Mouse (Mus musculus): Measurements from ENCODE around the gene Gm38431.
"Not testable (repeated sequence)": the region's sequence is repeated elsewhere in the genome, so short reads cannot be mapped to it uniquely, and the experiment has no call there.

Gm38431 gene

DNA sequence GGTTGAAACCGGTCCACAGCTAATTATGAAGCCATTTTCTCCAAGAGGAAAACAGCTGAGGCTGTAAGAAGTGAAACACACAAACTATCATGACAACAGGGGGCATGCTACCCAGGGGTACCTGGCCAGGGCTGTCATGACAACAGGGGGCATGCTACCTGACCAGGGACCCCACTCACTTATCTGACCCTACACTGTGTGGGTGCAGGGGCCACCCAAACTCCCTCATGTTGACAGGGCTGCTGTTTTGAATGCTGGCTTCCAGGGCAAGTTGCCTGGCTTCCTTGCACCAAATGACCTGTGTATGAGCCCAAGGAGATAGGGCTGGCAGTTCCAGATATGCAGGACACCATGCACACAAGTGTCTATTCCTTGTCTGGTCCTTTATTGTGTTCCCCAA lies 1.3 kb downstream of the Gm38431 start:
- DNase-seq (ENCODE audit: low read depth, low spot score): no peak
- no peaks in the 10 kb centered on the region for H3K27me3 ChIP-seq (ENCODE audit: control insufficient read depth, insufficient read depth, low read length, poor library complexity, severe bottlenecking)
- peaks cover 2% of the 10 kb centered on the region; the same call in 1 of the 2 replicates for H3K36me3 ChIP-seq (ENCODE audit: control insufficient read depth, insufficient read depth, low read length, poor library complexity, severe bottlenecking)

DNA sequence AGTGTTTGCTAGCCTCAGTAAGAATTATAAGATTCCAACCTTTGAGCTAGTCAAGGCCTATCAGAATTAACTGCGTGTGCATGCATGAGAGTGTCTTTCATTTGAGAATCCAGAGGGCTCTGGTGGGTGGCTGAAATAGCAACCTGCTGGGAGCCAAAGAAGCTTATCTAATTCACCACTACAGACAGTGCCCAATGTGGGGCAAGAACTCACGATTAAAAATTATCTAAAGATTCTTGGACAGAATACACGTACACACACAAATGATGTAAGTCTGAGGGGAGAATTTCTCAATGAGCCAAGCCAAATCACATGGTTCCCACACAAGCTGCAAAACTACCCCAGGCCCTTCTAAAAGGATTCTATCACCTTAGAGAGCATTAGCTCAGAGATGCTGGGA lies 8.5 kb downstream of the Gm38431 start:
- peaks cover 18% of the 10 kb centered on the region for H3K36me3 ChIP-seq (ENCODE audit: control insufficient read depth, insufficient read depth, low read length, poor library complexity, severe bottlenecking)
- H3K27me3 ChIP-seq (ENCODE audit: control insufficient read depth, insufficient read depth, low read length, poor library complexity, severe bottlenecking): no peaks in the 10 kb centered on the region
- DNase-seq (ENCODE audit: low read depth, low spot score): no peak

DNA sequence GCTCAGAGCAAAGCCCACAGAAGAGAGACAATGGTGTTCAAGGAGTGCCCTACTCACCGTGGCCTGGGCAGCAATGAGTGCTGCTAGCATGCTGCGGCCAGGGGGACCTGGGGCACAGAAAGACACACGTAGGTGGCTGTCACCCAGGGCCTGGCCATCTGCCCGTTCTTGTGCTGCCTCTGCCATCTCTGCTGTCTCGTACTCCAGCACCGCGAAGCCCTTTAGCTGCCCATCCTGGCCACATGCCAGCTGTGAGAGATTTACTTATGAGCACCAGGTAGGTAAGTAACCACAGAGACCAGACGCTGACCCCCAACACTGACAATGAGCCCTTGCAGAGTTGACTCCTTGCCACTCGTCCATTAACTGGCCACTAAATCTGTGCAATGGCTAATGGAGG lies 10.7 kb downstream of the Gm38431 start:
- DNase-seq (ENCODE audit: low read depth, low spot score): no peak
- H3K27me3 ChIP-seq (ENCODE audit: control insufficient read depth, insufficient read depth, low read length, poor library complexity, severe bottlenecking): no peaks in the 10 kb centered on the region
- peaks cover 18% of the 10 kb centered on the region for H3K36me3 ChIP-seq (ENCODE audit: control insufficient read depth, insufficient read depth, low read length, poor library complexity, severe bottlenecking)

DNA sequence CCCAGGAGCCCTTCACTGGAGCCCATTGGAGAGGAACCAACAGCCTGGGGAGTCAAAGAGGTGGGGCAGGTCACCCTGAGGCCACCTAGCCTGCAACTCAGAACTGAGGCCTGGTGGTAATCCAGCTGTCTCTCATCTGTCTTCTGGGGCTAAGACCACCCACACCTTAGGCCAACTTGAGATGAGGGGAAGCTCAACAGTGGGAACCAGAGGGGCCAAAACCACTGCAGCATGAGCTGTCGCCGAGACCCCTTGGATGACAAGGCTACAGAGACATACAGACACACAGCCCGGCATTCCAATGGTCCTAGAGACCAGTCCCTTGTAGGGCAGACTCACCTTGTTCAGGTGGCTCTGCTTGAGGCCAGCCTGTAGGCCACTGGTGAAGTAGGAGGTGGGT lies 16.2 kb downstream of the Gm38431 start:
- DNase-seq (ENCODE audit: low read depth, low spot score): no peak
- no peaks in the 10 kb centered on the region for H3K27me3 ChIP-seq (ENCODE audit: control insufficient read depth, insufficient read depth, low read length, poor library complexity, severe bottlenecking)
- peaks cover 11% of the 10 kb centered on the region for H3K36me3 ChIP-seq (ENCODE audit: control insufficient read depth, insufficient read depth, low read length, poor library complexity, severe bottlenecking)

DNA sequence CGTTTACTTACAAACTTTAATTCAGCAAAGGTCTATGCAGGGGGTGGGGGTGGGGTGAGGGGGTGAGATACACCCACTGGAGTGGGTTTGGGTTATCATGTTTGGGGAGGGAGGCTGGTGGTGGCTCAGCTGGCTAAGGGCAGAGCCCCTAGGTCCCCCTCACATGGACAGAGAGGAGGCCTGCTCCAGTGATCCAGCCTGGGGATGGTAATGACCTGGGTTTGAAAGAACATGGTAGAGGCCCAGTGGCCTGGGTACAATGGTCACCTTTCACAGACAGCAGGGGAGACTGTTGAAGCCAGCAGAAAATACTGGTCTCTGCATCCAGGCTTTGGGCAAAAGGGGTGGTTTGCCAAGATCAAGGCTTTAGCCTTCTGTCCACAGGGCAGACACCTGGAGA lies 17.6 kb downstream of the Gm38431 start:
- H3K27me3 ChIP-seq (ENCODE audit: control insufficient read depth, insufficient read depth, low read length, poor library complexity, severe bottlenecking): no peaks in the 10 kb centered on the region
- DNase-seq (ENCODE audit: low read depth, low spot score): no peak
- peaks cover 2% of the 10 kb centered on the region for H3K36me3 ChIP-seq (ENCODE audit: control insufficient read depth, insufficient read depth, low read length, poor library complexity, severe bottlenecking)

DNA sequence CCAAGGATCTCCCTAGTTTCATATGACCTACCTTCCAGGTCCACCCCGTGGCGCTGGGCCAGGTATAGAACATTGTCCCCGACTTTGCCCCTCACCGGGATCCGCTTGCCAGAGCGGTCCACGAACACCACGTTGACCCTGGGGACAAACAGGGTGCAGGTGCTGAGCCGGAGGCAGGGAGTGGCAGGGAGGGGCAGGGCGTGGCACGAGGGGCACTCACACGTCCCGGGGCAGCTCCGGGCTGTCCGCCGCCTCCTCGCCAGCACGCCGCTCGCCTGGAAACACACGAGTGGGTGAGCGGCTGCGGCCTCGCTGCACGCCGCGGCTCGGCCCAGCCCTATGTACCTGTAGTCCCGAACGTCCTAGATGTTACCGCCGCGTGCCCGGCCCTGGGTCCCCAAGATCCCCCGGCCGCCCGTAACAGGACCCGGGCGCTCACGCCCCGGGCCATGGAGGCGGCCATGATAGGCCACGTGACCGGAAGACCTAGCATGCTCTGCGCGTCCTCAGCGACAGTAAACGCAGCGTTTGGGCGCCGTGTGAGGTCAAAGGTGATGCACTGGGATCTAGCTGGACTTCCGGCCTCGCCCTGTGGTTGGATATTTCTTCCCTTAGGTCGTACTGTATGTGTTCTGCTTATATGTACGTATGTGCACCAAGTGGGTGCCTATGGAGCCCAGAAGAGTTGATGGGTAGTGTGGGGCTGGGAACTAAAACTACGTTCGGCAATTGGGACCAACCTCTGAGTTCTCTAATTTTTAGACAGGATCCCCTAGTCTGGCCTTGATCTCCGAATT lies 18.6 kb downstream of the Gm38431 start, which contains the start of the genes Gm49373 and Fdx1l:
Gene Gm49373 (minus strand): TSS at position 53 of the 797 bp plus-strand sequence.
Gene Fdx1l (minus strand): TSS at position 571 of the 797 bp plus-strand sequence.
- H3K36me3 ChIP-seq (ENCODE audit: control insufficient read depth, insufficient read depth, low read length, poor library complexity, severe bottlenecking): peaks cover 2% of the 10 kb centered on the region; the same call in 1 of the 2 replicates
- DNase-seq (ENCODE audit: low read depth, low spot score): peak; percentile 87
- no peaks in the 10 kb centered on the region for H3K27me3 ChIP-seq (ENCODE audit: control insufficient read depth, insufficient read depth, low read length, poor library complexity, severe bottlenecking)

DNA sequence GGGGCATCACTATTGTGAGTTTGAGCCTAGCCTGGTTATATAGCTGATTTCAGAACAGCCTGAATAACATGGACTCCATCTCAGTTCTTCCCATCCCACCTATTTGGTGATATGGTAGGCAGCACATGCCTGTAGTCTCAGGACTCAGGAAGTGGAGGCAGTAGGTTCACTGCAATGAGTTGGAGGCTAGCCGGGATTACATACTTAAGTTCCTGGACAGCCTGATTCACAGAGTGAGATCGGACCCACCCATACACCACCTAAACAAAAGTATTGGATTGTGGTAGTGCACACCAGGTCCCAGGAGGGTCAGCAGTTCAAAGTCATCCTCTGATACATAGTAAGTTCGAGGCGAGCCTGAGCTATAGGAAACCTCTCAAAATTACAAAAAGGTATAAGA lies 19.2 kb downstream of the Gm38431 start:
- no peak for DNase-seq (ENCODE audit: low read depth, low spot score)
- Histone ChIP-seq H3K36me3 (ENCODE audit: control insufficient read depth, insufficient read depth, low read length, poor library complexity, severe bottlenecking) (peaks cover 2% of the 10 kb centered on the region; the same call in 1 of the 2 replicates), H3K27me3 (ENCODE audit: control insufficient read depth, insufficient read depth, low read length, poor library complexity, severe bottlenecking) (no peaks in the 10 kb centered on the region)

DNA sequence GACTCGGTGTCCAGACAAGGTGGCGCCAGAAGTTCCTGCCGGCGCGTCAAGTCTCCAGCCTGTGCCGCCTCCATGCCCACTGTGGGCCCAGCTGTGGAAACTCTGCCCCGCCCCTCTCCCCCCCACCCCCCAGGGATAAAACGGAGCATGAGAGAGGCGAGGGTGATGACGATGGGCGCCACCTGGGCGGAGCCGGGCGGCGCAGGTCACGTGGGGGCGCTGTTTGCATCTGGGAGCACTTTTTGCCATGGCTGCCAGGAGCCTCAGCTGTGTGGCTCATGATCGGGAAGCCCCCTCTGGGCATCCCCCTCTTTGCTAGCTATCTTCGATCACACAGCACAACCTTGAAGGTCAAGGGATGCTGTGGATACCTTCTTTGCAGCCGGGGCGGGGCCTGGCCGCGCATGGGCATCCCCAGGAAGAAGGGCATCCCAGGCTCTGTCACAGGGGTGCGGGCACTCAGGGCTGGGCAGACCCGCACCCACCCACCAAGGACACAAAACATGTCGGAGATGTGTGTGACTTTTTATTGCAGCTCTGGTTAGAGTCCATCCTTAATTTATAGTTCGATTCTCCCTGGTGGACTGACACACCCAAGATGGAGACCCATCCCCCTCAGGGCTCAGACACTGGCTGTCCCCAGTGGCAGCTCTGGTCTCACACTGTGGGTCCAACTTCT lies 24.7 kb downstream of the Gm38431 start, which contains the start of gene Zglp1:
Gene Zglp1 (minus strand): TSS at position 88 of the 679 bp plus-strand sequence.
- H3K27me3 ChIP-seq (ENCODE audit: control insufficient read depth, insufficient read depth, low read length, poor library complexity, severe bottlenecking): no peaks in the 10 kb centered on the region
- DNase-seq (ENCODE audit: low read depth, low spot score): no peak
- peaks cover 10% of the 10 kb centered on the region; the same call in 1 of the 2 replicates for H3K36me3 ChIP-seq (ENCODE audit: control insufficient read depth, insufficient read depth, low read length, poor library complexity, severe bottlenecking)

DNA sequence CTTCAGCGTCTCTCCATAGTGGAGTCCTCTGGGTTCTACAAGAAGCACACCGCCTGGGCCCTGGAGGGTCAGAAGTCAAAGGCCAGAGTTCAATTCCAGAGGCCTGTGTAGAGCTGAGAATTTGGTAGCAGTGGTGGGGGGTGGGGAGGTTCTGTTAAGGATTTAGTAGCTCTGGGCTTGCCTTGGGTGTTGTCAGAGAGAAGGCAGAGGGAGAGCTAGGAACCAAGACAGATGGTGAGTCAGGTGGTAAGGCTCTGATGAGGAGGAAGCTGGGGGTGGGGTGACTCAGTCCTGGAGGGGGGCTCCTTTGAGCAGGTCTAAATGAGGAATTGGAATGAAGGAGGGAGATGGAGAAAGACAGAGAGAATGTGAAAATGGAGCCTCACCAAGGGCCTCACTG lies 28.9 kb downstream of the Gm38431 start:
- no peaks in the 10 kb centered on the region for H3K27me3 ChIP-seq (ENCODE audit: control insufficient read depth, insufficient read depth, low read length, poor library complexity, severe bottlenecking)
- H3K36me3 ChIP-seq (ENCODE audit: control insufficient read depth, insufficient read depth, low read length, poor library complexity, severe bottlenecking): peaks cover 10% of the 10 kb centered on the region; the same call in 1 of the 2 replicates
- no peak for DNase-seq (ENCODE audit: low read depth, low spot score)

DNA sequence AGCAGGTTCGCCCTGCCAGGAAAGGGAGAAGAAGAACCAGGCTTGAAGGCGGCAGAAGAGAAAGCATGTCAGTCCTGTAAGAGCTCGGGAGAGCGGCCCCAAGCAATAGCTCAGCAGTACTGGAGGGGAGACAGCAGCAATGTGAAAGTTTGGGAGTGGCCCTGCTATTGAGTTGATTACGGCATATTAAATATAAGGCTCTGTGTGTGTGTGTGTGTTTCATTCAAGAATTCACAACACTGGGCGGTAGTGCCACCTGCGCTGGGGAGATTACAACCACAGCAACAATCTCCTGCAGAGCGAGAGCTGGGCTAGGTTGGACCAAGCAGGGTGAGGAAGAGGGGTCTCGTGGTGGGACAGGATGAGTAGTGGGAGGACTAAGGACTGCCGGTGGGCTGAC lies 40.2 kb downstream of the Gm38431 start:
- no peak for DNase-seq (ENCODE audit: low read depth, low spot score)
- no peaks in the 10 kb centered on the region for H3K36me3 ChIP-seq (ENCODE audit: control insufficient read depth, insufficient read depth, low read length, poor library complexity, severe bottlenecking)
- no peaks in the 10 kb centered on the region for H3K27me3 ChIP-seq (ENCODE audit: control insufficient read depth, insufficient read depth, low read length, poor library complexity, severe bottlenecking)

DNA sequence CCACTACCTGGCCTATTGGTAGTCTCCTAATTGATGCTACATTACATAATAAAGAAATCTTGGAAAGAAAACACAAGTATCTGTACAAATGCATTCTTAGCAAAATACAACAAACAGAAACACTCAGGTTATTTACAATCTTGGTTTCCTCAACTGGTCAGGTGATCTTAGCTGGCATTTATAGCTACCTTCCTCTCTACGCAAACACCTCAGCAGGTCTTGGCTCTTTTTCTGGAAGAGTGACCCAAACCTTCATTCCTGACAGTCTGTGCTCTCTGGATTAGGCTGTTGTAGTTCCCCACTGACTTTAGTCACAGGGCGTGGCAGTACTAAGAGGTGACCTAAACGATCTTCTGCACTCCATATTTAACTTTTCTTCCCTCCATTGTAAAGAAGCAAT lies 46.6 kb downstream of the Gm38431 start:
- no peak for DNase-seq (ENCODE audit: low read depth, low spot score)
- Histone ChIP-seq H3K27me3 (ENCODE audit: control insufficient read depth, insufficient read depth, low read length, poor library complexity, severe bottlenecking) (no peaks in the 10 kb centered on the region), H3K36me3 (ENCODE audit: control insufficient read depth, insufficient read depth, low read length, poor library complexity, severe bottlenecking) (no peaks in the 10 kb centered on the region)

DNA sequence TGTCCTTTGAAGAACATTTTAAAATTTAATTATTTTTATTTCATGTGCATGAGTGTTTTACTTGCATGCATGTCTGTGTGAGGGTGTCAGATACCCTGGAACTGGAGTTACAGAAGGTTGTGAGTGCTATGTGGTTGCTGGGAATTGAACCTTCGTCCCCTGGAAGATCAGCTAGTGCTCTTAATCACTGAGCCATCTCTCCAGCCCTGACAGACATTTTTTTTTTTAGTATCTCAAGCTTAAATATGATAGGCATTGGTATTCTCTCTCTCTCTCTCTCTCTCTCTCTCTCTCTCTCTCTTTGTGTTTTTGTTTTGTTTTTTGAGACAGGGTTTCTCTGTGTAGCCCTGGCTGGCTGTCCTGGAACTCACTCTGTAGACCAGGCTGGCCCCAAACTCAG lies 47.0 kb downstream of the Gm38431 start:
- H3K36me3 ChIP-seq (ENCODE audit: control insufficient read depth, insufficient read depth, low read length, poor library complexity, severe bottlenecking); DNase-seq (ENCODE audit: low read depth, low spot score); H3K27me3 ChIP-seq (ENCODE audit: control insufficient read depth, insufficient read depth, low read length, poor library complexity, severe bottlenecking): not testable (repeated sequence)

DNA sequence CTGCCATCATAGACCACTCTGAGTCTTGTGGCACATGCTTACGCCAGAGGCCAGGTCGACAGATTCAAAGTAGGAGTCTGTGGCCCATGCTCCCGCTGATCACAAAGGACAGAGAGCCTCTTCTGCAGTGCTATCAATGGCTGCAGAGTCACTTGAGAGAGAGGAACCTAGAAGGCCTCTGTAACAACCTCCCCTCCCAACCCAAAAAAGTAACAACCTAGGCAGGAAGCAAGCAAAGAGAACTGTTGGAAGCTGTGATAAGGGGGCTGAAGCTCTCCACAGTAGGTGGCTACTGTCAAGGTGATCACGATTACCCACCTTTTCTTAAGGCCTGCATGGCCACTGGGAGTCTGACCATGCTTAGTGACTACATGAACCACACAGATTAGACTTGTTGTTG lies 48.2 kb downstream of the Gm38431 start:
- no peak for DNase-seq (ENCODE audit: low read depth, low spot score)
- no peaks in the 10 kb centered on the region for H3K36me3 ChIP-seq (ENCODE audit: control insufficient read depth, insufficient read depth, low read length, poor library complexity, severe bottlenecking)
- H3K27me3 ChIP-seq (ENCODE audit: control insufficient read depth, insufficient read depth, low read length, poor library complexity, severe bottlenecking): no peaks in the 10 kb centered on the region

DNA sequence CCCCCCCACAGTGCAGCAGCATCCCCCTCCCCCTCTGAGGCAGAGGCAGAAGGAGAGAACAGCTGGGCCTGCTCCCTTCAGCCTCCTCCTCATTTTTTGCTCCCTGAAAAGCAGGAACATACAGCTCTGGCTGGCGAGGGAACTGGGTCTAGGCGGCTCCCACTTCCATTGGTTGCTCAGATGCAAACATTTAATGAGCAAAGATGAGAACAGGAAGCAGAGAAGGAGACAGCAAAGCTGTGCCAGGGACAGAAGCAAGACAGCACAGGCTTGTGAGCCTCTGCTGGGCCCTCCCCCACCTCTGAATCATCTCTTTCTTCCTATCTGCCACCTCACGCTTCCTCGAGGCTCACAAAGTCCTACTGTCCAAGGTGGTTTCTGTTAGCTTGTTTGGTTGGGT lies 50.5 kb downstream of the Gm38431 start:
- DNase-seq (ENCODE audit: low read depth, low spot score): no peak
- Histone ChIP-seq H3K27me3 (ENCODE audit: control insufficient read depth, insufficient read depth, low read length, poor library complexity, severe bottlenecking) (no peaks in the 10 kb centered on the region), H3K36me3 (ENCODE audit: control insufficient read depth, insufficient read depth, low read length, poor library complexity, severe bottlenecking) (no peaks in the 10 kb centered on the region; the same call in 1 of the 2 replicates)

DNA sequence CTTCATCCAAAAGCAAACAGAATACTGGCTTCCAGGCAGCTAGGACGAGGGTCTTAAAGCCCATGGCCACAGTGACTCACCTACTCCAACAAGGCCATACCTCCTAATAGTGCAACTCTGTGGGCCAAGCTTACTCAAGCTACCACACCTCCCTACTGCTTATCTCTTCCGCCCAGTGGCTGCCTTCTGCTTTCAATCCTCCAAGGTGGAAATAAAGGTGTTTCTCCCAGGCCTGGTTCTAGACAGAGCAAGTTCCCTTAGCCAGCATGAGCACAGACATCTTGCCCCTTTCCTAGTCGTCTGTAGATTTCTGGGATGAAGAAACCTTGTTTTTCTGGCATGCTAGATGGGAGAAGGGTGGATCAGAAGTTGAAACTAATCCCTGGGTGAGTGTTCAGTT lies 52.0 kb downstream of the Gm38431 start:
- DNase-seq (ENCODE audit: low read depth, low spot score): no peak
- H3K36me3 ChIP-seq (ENCODE audit: control insufficient read depth, insufficient read depth, low read length, poor library complexity, severe bottlenecking): no peaks in the 10 kb centered on the region; the same call in 1 of the 2 replicates
- H3K27me3 ChIP-seq (ENCODE audit: control insufficient read depth, insufficient read depth, low read length, poor library complexity, severe bottlenecking): no peaks in the 10 kb centered on the region; the same call in 1 of the 2 replicates
